Mouse (Mus musculus): ENCODE results near the gene Gm11563. TPM values are rescaled to one million over a fixed set of nuclear protein-coding genes. Genes with fewer than 3 reads are reported as not detected.
"Not testable (repeated sequence)": the region's sequence is repeated elsewhere in the genome, so short reads cannot be mapped to it uniquely, and the experiment has no call there.

Gm11563 gene
- polyA plus RNA-seq (2015; fragmentation: Nextera tagmentation; extraction: Ambion mirVana) = not detected in 2 replicates

GRCm38 (mm10) chr11:99658467-99659010, at the start of gene Gm11563:
Gene Gm11563, minus strand, starts transcription at chr11:99658960.
- not testable (repeated sequence) for H3K9me3 ChIP-seq (replicated peaks; ENCODE audit: control insufficient read depth, low read length)
- WGBS = 65% methylated on average over 10 of the region's 10 CpGs

DNA sequence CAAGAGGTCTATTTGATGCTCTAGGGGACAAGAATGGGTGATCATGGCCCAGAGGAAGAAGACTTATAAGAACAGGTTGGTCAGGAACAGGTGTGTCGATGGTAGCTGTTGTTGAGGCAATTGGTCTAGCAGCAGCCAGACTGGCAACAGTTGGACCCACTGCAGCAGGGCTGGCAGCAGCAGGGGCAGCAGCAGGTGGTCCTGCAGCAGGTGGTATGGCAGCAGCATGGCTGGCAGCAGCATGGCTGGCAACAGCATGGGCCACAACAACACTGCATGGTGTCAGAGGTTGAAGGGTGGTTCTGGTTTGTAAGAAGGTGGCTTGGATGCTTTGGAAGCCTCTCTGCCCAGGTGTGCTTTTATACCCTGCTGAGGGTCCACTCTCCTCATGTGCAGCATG, 31.7 kb upstream of the Gm11563 start, which contains the start of gene Gm14190:
Gene Gm14190, minus strand, starts transcription at position 278 of the 400 bp plus-strand sequence.
- ATAC-seq (ENCODE audit: insufficient read depth, low FRiP score) = no peak
- Histone ChIP-seq H3K4me3 (replicated peaks; ENCODE audit: low read length) (no peak within 1 kb of the TSS), H3K27ac (ENCODE audit: low read length) (no peak within 1 kb of the TSS), H3K4me1 (ENCODE audit: control insufficient read depth, insufficient read depth, low read length) (no peaks in the 10 kb centered on the region), H3K36me3 (ENCODE audit: control insufficient read depth, insufficient read depth, low read length) (no peaks in the 10 kb centered on the region), H3K9ac (ENCODE audit: low read length) (no peak within 1 kb of the TSS), H3K9me3 (replicated peaks; ENCODE audit: control insufficient read depth, low read length) (no peaks in the 10 kb centered on the region), H3K4me2 (ENCODE audit: low read depth, low read length) (no peak within 1 kb of the TSS), H3K27me3 (ENCODE audit: control insufficient read depth, insufficient read depth, low read length) (no peaks in the 10 kb centered on the region)
- 79% methylated on average over 1 of the region's 1 CpGs for WGBS

More at GRCm38 (mm10) chr11:99658467-99659010, at the start of gene Gm11563:
- not testable (repeated sequence) for ATAC-seq (ENCODE audit: insufficient read depth, low FRiP score); H3K27me3 ChIP-seq (ENCODE audit: control insufficient read depth, insufficient read depth, low read length); H3K36me3 ChIP-seq (ENCODE audit: control insufficient read depth, insufficient read depth, low read length); H3K4me1 ChIP-seq (ENCODE audit: control insufficient read depth, insufficient read depth, low read length); H3K9ac ChIP-seq (ENCODE audit: low read length); H3K4me2 ChIP-seq (ENCODE audit: low read depth, low read length); H3K4me3 ChIP-seq (replicated peaks; ENCODE audit: low read length); H3K27ac ChIP-seq (ENCODE audit: low read length)

GRCm38 (mm10) chr11:99685235-99685634, 26.5 kb upstream of the Gm11563 start:
- H3K27ac ChIP-seq (ENCODE audit: low read length); H3K4me1 ChIP-seq (ENCODE audit: control insufficient read depth, insufficient read depth, low read length); H3K27me3 ChIP-seq (ENCODE audit: control insufficient read depth, insufficient read depth, low read length); H3K36me3 ChIP-seq (ENCODE audit: control insufficient read depth, insufficient read depth, low read length); H3K9ac ChIP-seq (ENCODE audit: low read length); H3K4me2 ChIP-seq (ENCODE audit: low read depth, low read length); H3K4me3 ChIP-seq (replicated peaks; ENCODE audit: low read length); ATAC-seq (ENCODE audit: insufficient read depth, low FRiP score); H3K9me3 ChIP-seq (replicated peaks; ENCODE audit: control insufficient read depth, low read length): not testable (repeated sequence)
- WGBS = 74% methylated on average over 1 of the region's 1 CpGs

- Histone ChIP-seq H3K36me3 (ENCODE audit: control insufficient read depth, insufficient read depth, low read length) (no peaks in the 10 kb centered on the region), H3K4me1 (ENCODE audit: control insufficient read depth, insufficient read depth, low read length) (no peaks in the 10 kb centered on the region), H3K27ac (ENCODE audit: low read length) (no peak overlapping the region), H3K27me3 (ENCODE audit: control insufficient read depth, insufficient read depth, low read length) (no peaks in the 10 kb centered on the region), H3K9ac (ENCODE audit: low read length) (no peak overlapping the region), H3K4me2 (ENCODE audit: low read depth, low read length) (no peak overlapping the region), H3K9me3 (replicated peaks; ENCODE audit: control insufficient read depth, low read length) (no peaks in the 10 kb centered on the region), H3K4me3 (replicated peaks; ENCODE audit: low read length) (no peak overlapping the region)
- ATAC-seq (ENCODE audit: insufficient read depth, low FRiP score) = no peak
- 87% methylated on average over 2 of the region's 2 CpGs for WGBS
Measured at GRCm38 (mm10) chr11:99683481-99683880, 24.7 kb upstream of the Gm11563 start.

DNA sequence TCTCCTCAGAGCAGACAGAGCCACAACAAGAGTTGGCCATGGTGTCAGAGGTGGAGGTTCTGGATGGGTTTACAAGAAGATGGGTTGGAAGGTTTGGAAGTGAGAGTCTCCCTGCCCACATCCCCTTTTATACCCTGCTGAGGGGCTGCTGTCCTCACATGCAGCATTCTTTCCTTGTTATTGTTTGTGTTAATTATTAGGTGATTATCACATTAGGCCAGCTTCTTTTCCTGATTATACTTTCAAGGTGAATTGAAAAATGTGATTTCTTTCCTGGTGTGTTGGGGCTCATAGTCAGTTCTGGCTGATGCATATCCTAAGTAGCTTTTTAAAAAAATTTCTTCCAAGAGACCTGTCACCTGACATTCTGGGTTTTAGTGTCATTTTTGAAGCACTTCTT, 7.1 kb upstream of the Gm11563 start, which contains the start of gene Krtap4-6:
Gene Krtap4-6, minus strand, starts transcription at position 101 of the 400 bp plus-strand sequence.
- Histone ChIP-seq H3K4me1 (ENCODE audit: control insufficient read depth, insufficient read depth, low read length) (no peaks in the 10 kb centered on the region), H3K4me3 (replicated peaks; ENCODE audit: low read length) (no peak within 1 kb of the TSS), H3K36me3 (ENCODE audit: control insufficient read depth, insufficient read depth, low read length) (no peaks in the 10 kb centered on the region), H3K27me3 (ENCODE audit: control insufficient read depth, insufficient read depth, low read length) (no peaks in the 10 kb centered on the region), H3K9me3 (replicated peaks; ENCODE audit: control insufficient read depth, low read length) (no peaks in the 10 kb centered on the region), H3K4me2 (ENCODE audit: low read depth, low read length) (no peak within 1 kb of the TSS), H3K27ac (ENCODE audit: low read length) (no peak within 1 kb of the TSS), H3K9ac (ENCODE audit: low read length) (no peak within 1 kb of the TSS)
- ATAC-seq (ENCODE audit: insufficient read depth, low FRiP score) = no peak

- no peaks in the 10 kb centered on the region for H3K9me3 ChIP-seq (replicated peaks; ENCODE audit: control insufficient read depth, low read length)
- H3K27ac ChIP-seq (ENCODE audit: low read length) = no peak overlapping the region
- WGBS = 83% methylated on average over 10 of the region's 10 CpGs
- H3K36me3 ChIP-seq (ENCODE audit: control insufficient read depth, insufficient read depth, low read length) = no peaks in the 10 kb centered on the region
- H3K4me2 ChIP-seq (ENCODE audit: low read depth, low read length) = no peak overlapping the region
- H3K4me1 ChIP-seq (ENCODE audit: control insufficient read depth, insufficient read depth, low read length) = no peaks in the 10 kb centered on the region
- H3K9ac ChIP-seq (ENCODE audit: low read length) = no peak overlapping the region
- ATAC-seq (ENCODE audit: insufficient read depth, low FRiP score) = no peak
- no peak overlapping the region for H3K4me3 ChIP-seq (replicated peaks; ENCODE audit: low read length)
- H3K27me3 ChIP-seq (ENCODE audit: control insufficient read depth, insufficient read depth, low read length) = no peaks in the 10 kb centered on the region
Measured at GRCm38 (mm10) chr11:99662802-99663201, 4.0 kb upstream of the Gm11563 start.

DNA sequence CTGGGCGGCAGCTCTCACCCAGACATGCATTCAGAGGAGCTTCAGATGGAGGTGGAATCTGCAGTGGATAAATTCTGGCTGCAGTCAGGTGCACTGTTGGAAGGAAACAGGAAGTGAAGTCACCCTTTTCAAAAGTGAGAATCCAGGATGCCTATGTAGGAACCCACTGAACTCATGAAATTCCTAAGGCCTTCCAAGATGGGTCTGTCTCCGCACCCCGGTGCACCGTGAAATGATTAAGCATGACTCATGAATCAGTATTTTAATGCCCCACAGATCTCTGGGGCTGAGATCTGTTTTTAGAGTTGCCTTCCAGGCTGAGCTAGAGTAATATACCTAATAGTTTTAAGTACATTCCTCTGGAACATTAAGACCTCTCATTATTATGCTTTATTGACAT, 496 bp upstream of the Gm11563 start:
- 79% methylated on average over 4 of the region's 4 CpGs for WGBS
- no peak overlapping the region for H3K4me2 ChIP-seq (ENCODE audit: low read depth, low read length)
- H3K9ac ChIP-seq (ENCODE audit: low read length) = no peak overlapping the region
- H3K9me3 ChIP-seq (replicated peaks; ENCODE audit: control insufficient read depth, low read length) = no peaks in the 10 kb centered on the region
- H3K4me3 ChIP-seq (replicated peaks; ENCODE audit: low read length) = no peak overlapping the region
- no peaks in the 10 kb centered on the region for H3K4me1 ChIP-seq (ENCODE audit: control insufficient read depth, insufficient read depth, low read length)
- ATAC-seq (ENCODE audit: insufficient read depth, low FRiP score) = no peak
- no peak overlapping the region for H3K27ac ChIP-seq (ENCODE audit: low read length)
- H3K27me3 ChIP-seq (ENCODE audit: control insufficient read depth, insufficient read depth, low read length) = no peaks in the 10 kb centered on the region
- no peaks in the 10 kb centered on the region for H3K36me3 ChIP-seq (ENCODE audit: control insufficient read depth, insufficient read depth, low read length)

GRCm38 (mm10) chr11:99657051-99657450, 1.7 kb downstream of the Gm11563 start:
- Histone ChIP-seq H3K36me3 (ENCODE audit: control insufficient read depth, insufficient read depth, low read length) (no peaks in the 10 kb centered on the region), H3K4me1 (ENCODE audit: control insufficient read depth, insufficient read depth, low read length) (no peaks in the 10 kb centered on the region), H3K9me3 (replicated peaks; ENCODE audit: control insufficient read depth, low read length) (no peaks in the 10 kb centered on the region), H3K27me3 (ENCODE audit: control insufficient read depth, insufficient read depth, low read length) (no peaks in the 10 kb centered on the region), H3K27ac (ENCODE audit: low read length) (no peak overlapping the region), H3K9ac (ENCODE audit: low read length) (no peak overlapping the region), H3K4me3 (replicated peaks; ENCODE audit: low read length) (no peak overlapping the region), H3K4me2 (ENCODE audit: low read depth, low read length) (no peak overlapping the region)
- no peak for ATAC-seq (ENCODE audit: insufficient read depth, low FRiP score)
- 46% methylated on average over 5 of the region's 5 CpGs for WGBS

- Histone ChIP-seq H3K27ac (ENCODE audit: low read length) (no peak within 1 kb of the TSS), H3K27me3 (ENCODE audit: control insufficient read depth, insufficient read depth, low read length) (no peaks in the 10 kb centered on the region), H3K9ac (ENCODE audit: low read length) (no peak within 1 kb of the TSS), H3K4me1 (ENCODE audit: control insufficient read depth, insufficient read depth, low read length) (no peaks in the 10 kb centered on the region), H3K9me3 (replicated peaks; ENCODE audit: control insufficient read depth, low read length) (no peaks in the 10 kb centered on the region), H3K36me3 (ENCODE audit: control insufficient read depth, insufficient read depth, low read length) (no peaks in the 10 kb centered on the region), H3K4me3 (replicated peaks; ENCODE audit: low read length) (no peak within 1 kb of the TSS), H3K4me2 (ENCODE audit: low read depth, low read length) (no peak within 1 kb of the TSS)
- 86% methylated on average over 2 of the region's 2 CpGs for WGBS
- no peak for ATAC-seq (ENCODE audit: insufficient read depth, low FRiP score)
Measured at GRCm38 (mm10) chr11:99650136-99650535, 8.6 kb downstream of the Gm11563 start, which contains the start of gene Gm11555. Gene Gm11555, minus strand, starts transcription at chr11:99650236.
